Mouse (Mus musculus) layer of hippocampus, postnatal 10 days (tissue): Measurements from ENCODE around the gene Usf3. TPM values are rescaled to one million over a fixed set of nuclear protein-coding genes. Genes with fewer than 3 reads are reported as not detected.

ENCODE experiments used
- DNase-seq, 2 experiments: peaks; one replicate each; pipeline ENCODE4 v3.0.0; 2021; ENCODE audit warnings: low spot score in 2 of 2
- long read RNA-seq: library from polyadenylated mRNA; stranded (forward); transcript quantifications from one replicate; pipeline ENCODE4 v2.0.0, GENCODE M21; 2023
- total RNA-seq, 2 experiments: library from RNA; stranded (reverse); gene quantifications; 2 replicates each; pipeline ENCODE4 v1.2.3; 2021

The Usf3 gene
- 10 to 100 TPM; 33.2 to 35.1 TPM for total RNA-seq
- long read RNA-seq, partial matches to known transcripts: 0 of 2 reads
- long read RNA-seq, other reads (novel, unspliced or antisense): 2 of 2 reads

- peak; percentile 60 to 68 for DNase-seq
These were observed at the start of gene Usf3 for GRCm38 (mm10) chr16:44173155-44173941. TSS of gene Usf3 (plus strand) at chr16:44173246.

GRCm38 (mm10) chr16:44123786-44124185 is 49.3 kb upstream of the Usf3 start:
- no peak for DNase-seq

GRCm38 (mm10) chr16:44124713-44125112 is 48.3 kb upstream of the Usf3 start:
- DNase-seq: no peak

DNA sequence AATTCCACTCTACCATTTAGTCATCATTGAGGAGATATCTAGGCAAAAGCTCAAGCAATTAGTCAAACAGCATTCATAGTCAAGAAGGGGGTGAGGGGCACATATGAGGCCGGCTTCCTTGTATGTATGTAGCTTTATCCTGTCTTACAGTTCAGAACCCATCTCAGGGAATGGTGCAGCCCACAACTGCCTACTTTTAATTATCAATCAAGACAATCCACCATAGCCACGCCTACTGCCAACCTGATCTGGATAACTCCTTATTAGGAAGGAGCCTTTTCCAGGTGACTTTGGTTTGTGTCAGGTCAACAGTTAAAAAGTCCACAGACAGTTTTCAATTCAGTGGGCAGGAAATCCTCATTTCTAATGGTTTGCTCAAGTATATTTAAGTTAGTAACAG is 47.6 kb upstream of the Usf3 start:
- DNase-seq: no peak

DNA sequence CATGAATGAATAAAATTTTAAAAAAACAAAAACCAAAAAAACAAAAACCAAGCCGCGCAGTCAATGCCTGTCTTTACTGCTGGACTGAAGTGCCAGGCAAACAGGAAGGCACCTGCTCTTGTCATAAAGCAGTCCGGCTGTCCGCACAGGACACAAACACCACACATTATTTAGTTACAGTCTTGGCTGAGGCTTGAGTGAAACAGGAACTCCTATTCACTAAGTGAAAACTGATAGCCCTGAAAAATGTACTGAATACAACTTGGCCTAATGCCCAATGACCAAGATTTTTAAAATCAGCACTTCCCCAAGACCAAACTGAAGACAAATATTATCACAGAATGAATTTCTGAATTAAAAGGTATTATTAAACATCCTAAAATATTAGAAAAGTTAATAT is 46.6 kb upstream of the Usf3 start:
- DNase-seq: no peak

DNA sequence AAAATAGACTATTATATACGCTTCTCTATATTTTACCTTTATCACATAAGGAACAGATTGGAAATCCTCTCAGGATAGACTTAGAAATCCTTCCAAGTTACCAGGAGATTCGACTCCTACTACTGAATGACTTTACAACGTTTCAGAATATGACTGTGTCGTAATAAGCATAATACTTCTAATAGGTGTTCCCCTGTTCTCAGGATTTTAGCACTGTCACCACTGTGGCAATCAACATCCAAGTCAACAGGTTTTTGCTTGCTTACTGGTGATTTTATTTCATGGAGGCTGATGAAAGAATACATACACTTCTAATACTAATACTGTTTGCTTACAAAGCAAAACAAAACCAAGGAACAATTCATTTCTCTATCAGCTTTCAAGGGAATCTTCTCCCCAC is 40.7 kb upstream of the Usf3 start:
- no peak for DNase-seq

- DNase-seq: no peak
These were observed 39.9 kb upstream of the Usf3 start for GRCm38 (mm10) chr16:44133187-44133586.

GRCm38 (mm10) chr16:44136511-44137021 is 36.5 kb upstream of the Usf3 start:
- DNase-seq: no peak

GRCm38 (mm10) chr16:44138377-44138978 is 34.6 kb upstream of the Usf3 start:
- peak in 1 of 2 experiments; percentile 33 for DNase-seq

GRCm38 (mm10) chr16:44138979-44139535 is 34.0 kb upstream of the Usf3 start:
- peak; percentile 86 to 87 for DNase-seq

DNA sequence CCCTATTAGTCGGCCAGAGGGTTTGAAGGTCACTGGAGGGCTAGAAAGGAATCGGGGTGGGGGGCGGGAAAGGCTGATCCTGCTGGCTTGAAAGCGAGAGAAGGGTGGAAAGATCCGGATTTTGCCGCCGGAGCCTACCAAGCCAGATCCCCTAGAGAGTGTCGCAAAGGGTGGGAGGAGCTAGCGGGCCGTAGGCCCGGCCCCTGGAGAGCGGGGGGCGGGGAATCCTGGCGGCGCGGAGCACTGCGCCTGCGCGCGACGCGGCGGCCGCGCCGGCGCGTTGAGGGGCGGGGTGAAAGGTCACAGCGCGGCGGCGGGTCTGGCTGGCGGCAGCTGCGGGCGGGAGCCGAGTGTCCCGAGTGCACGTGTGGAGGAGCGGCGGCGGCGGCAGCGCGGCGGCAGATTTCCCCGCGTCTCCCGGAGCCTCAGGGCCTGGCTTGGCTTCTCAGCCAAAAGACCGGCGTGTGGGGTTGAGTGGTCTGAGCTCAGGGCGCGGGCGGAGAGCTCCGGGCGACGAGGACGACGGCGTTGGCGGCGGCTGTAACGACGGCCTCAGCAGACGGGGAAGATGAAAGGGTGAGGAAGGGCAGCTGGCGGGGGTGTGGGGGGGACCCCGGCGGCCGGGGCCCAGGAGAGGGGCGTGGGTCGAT is 33.4 kb upstream of the Usf3 start, which contains the start of the genes Atp6v1a and Naa50:
Gene Atp6v1a, minus strand, starts transcription at position 170 of the 650 bp plus-strand sequence.
Gene Naa50, plus strand, starts transcription at position 295 of the 650 bp plus-strand sequence.
- peak; percentile 92 to 95 for DNase-seq

DNA sequence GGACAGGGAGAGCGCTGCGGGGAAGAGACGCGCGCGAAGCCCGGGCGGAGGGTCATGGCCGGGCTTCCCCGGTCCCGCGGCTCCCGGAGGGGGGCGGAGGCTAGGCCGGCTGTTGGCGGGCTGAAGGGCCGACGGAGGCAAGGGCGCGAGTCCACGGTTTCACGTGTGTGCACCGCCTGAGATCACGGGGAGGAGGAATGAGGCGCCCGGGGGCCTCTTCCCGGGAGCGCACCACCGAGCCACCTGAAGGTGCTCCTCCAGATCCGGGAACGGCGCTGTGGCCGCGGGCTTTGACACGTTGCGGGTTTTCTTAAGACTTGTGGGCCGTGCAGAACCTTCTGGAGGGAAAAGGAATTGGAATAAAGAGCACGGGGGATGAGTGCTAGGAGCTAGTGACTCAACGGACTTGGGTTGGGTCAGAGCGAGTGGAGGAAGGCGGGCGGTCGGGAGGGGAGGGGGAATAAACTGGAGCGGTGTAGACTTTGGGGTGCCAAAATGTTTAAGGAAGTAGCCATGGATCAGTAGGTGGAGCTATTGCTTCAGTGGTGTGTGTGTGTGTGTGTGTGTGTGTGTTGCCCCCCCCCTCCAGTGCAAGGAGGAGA is 32.8 kb upstream of the Usf3 start:
- peak; percentile 63 to 69 for DNase-seq

- no peak for DNase-seq
These were observed 31.6 kb upstream of the Usf3 start for GRCm38 (mm10) chr16:44141483-44141882.

DNA sequence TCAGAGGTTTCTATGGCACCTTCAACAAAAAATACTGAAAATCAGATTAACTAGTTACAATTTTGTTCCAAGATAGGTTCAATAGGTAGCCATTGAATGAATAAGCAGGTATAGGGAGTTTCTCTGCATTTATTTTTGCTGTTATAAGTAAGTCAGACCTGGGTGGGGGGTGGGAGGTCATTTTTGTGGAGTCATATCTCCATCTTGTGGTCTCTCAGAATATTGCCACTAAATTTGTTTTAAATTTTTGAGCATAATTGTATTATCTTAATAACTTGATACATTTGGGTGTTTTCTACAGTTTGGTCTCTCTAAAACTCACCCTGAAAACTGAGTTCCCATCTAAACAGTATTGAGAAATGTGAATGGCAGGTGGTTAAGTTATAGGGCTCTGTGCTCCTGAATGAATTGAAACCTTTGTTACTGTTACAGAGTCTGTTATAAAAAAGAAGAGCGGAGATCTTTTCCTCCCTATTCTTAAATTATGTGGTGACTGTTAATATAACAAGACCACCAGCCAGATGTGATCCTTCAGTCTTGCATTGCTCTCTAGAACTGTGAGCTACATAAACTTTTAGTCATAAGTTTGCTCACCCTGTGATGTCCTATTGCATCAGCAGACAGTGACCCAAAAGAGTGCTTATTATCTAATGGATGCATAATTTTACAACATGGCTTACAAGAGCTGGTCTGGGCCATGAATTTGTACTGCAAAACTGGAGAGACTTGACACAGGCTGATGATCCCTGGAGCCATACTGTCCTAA is 23.9 kb upstream of the Usf3 start:
- no peak for DNase-seq

DNA sequence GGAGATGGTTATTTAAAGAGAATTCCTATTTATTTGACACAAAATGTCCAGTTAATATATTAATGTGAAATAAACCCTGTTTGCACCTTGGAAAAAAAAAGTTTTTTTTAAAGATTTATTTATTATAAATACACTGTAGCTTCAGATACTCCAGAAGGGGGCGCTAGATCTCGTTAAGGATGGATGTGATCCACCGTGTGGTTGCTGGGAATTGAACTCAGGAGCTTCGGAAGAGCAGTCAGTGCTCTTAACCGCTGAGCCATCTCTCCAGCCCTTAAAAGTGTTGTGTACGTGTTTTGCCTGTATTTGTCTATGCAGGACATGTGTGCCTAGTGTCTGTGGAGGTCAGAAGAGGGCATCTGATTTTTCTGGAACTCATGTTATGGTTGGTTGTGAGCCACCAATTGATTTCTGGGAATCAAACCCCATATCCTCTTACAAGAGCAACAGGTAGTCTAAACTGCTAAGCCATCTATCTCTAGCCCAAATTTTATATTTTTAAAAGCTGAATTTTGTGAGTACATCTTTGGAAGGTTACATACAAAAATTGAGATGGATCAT is 18.5 kb upstream of the Usf3 start:
- no peak for DNase-seq

GRCm38 (mm10) chr16:44159325-44159724 is 13.7 kb upstream of the Usf3 start:
- no peak for DNase-seq

GRCm38 (mm10) chr16:44163831-44164230 is 9.2 kb upstream of the Usf3 start:
- no peak for DNase-seq

DNA sequence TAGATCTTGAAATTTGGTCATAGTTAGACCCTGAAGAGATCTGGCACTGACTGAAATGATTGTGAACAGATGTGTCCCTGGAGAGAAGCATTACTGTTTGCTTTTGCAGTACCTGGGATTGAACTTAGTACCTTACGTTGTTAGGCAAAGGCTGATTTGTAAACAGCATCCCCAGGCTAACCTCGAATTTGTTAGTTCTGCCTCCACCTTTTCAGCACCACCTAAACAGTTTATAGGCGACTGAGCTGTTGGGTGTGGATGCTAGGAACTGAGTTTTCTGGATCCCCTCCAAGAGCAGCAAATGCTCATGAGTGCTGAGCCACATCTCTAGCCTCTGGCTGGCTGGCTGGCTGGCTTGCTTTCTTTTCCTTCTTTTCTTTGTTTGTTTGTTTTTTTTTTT is 7.9 kb upstream of the Usf3 start:
- DNase-seq: no peak

DNA sequence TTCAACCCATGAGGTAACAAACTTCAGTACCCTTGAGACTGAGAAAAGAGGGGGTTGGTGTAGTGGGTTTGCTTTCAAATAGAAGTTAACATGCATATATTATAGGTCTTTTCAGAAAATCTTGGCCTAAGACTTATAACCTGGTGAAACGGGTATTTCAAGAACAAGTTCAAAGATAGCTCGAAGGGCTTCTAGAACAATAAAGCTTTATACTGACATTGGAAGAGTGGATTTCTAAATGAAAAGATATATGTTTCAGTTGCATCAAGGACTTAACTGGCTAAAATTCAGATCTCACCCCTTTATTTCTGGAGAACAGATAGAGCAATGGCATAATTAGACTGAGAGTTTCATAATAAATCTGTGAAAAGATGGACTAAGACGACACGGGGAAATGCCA is 4.1 kb upstream of the Usf3 start:
- DNase-seq: no peak
